Mouse (Mus musculus): ENCODE measurements at regions not wholly inside any gene's neighbourhood (a gene's known extent, or its start where the extent isn't known, plus 50 kb on each side); places are given as distances from the start of the nearest gene placed in this dataset.

DNA sequence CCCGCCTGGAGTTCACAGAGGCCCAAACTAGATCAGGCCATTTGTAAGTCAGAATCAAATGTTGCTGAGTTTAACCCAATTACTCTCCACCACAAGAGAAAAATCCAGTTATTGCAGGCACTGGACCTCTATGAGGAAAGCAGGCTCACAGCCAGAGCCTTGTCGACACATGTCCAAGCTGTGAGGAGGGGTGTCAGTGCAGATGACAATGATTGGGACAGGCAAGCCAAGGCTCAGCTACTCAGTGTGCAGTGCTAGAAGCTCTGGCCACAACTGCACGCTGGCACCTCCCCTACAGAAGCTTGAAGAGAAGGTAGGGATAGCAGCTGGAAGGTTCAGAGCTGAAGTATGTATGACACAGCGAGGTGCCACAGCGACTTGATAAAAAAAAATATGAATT lies 253.4 kb downstream of the Cog6 start:
- no peak for DNase-seq (ENCODE audit: extremely low spot score in 1 of 2, low spot score in 1 of 2)

- no peak for DNase-seq (ENCODE audit: extremely low spot score in 1 of 2, low spot score in 1 of 2)
Observed at GRCm38 (mm10) chr3:52762549-52762948, 254.5 kb downstream of the Cog6 start.

- DNase-seq (ENCODE audit: extremely low spot score in 1 of 2, low spot score in 1 of 2) = no peak
Observed at GRCm38 (mm10) chr3:52759846-52760245, 257.2 kb downstream of the Cog6 start.

- peak in 1 of 2 experiments; percentile 57 for DNase-seq (ENCODE audit: extremely low spot score in 1 of 2, low spot score in 1 of 2)
Observed at GRCm38 (mm10) chr3:52758561-52758960, 258.5 kb downstream of the Cog6 start.

- DNase-seq (ENCODE audit: extremely low spot score in 1 of 2, low spot score in 1 of 2) = no peak
Observed at GRCm38 (mm10) chr3:52756816-52757215, 260.2 kb downstream of the Cog6 start.

DNA sequence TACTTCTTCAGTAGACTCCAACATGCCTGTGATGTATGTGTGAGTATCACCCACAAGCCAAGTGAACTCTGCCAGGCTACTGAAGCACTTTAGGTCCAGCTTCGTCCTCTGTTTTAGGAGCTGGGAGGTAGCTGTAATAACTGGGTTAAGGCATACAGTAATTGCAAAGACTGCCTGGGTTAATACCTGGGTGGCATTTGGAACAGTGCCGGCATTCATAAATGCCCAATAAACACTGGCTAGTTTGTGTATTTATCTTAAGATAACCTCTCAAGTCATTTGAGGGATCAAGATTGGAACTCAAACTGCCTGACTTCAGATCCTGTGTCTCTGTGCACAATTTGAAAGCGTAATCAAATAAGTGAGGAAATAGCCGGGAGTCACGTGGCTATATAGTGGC lies 261.0 kb downstream of the Cog6 start:
- no peak for DNase-seq (ENCODE audit: extremely low spot score in 1 of 2, low spot score in 1 of 2)

DNA sequence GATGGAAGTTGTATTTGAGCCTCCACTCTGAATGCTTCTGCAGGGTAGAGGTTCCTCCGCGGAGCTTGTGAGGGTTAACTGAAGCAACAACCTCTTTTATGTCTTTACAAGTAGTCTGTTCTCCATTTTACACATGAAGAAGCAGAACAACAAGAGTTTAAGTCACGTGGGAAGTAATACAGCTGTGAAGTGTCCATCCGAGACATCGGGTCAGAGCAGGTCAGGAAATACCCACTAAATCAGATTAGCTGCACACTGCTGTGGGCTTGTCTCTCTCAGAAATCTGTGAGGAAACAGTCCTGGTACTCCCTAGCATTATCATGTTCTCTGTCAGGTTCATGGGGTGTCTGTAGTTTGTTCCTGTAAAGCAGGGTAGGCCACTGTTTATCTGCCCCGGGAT lies 262.1 kb downstream of the Cog6 start:
- no peak for DNase-seq (ENCODE audit: extremely low spot score in 1 of 2, low spot score in 1 of 2)

- no peak for DNase-seq (ENCODE audit: extremely low spot score in 1 of 2, low spot score in 1 of 2)
Observed at GRCm38 (mm10) chr3:52754401-52754800, 262.6 kb downstream of the Cog6 start.

GRCm38 (mm10) chr3:52746917-52747316 lies 270.1 kb downstream of the Cog6 start:
- DNase-seq (ENCODE audit: extremely low spot score in 1 of 2, low spot score in 1 of 2) = no peak

DNA sequence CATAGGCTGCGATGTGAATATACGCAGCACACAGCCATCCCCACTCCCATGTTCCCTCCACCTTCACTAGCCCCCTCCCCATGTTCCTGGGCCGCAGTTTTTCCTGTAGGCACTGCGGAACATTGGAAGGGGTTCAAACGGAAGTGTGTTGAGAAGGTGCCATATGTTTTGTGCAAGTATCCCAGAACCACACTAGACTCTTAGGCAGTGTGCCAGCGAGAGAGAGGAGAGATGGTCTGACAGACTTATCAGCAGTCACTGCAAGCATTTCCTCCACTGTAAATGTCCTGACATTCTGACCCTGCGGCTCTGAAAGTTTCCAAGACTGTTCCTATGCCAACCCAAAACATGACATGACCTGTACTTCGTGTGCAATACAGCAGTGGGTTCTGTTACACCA lies 272.7 kb downstream of the Cog6 start:
- DNase-seq (ENCODE audit: extremely low spot score in 1 of 2, low spot score in 1 of 2) = no peak

DNA sequence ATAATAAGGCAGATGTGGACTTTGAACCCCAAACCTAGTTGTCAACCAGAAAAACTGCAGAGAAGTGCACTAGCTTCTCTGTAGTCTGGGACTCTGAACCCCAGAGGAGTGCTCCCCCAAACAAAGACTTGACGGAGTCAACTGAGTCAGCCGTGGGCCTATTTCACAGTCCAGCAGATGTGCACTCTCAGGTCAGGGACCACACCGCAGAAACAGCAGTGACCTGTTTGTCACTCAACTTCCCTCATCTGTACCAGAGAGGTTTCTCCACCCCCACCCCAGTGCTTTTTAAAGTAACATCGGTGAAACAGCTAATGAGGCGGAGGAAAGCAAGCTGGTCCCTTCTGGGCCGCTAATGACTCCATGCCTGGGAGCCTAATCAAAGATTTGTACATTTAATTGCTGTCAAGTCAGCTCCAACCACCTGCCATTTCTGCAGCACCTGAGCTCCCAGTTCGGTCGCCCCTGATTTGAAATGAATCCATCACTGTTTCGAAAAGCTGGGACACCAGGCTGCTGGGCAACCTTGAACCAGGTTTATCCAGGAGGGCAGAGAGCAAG lies 276.5 kb downstream of the Cog6 start:
- no peak for DNase-seq (ENCODE audit: extremely low spot score in 1 of 2, low spot score in 1 of 2)

GRCm38 (mm10) chr3:52739526-52739925 lies 277.5 kb downstream of the Cog6 start:
- DNase-seq (ENCODE audit: extremely low spot score in 1 of 2, low spot score in 1 of 2) = no peak

DNA sequence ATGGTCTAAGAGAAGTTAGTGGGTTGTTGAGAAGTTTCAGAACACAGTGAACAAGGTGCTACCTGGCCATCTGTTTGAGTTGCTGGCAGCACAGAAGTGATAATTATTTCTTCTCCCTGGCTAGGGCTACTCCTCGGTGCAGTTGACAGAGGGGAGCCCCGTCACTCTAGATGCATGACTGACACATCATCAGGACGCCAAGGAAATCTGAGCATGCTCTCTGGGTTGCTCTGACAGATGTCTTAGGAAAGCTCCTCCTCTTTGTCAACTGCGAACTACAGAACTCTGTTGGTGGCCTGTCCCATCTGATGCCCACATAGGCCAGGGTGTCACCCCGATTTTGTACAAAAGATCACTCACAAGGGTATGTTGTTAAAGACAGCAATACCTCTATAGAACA lies 278.7 kb downstream of the Cog6 start:
- DNase-seq (ENCODE audit: extremely low spot score in 1 of 2, low spot score in 1 of 2) = no peak

DNA sequence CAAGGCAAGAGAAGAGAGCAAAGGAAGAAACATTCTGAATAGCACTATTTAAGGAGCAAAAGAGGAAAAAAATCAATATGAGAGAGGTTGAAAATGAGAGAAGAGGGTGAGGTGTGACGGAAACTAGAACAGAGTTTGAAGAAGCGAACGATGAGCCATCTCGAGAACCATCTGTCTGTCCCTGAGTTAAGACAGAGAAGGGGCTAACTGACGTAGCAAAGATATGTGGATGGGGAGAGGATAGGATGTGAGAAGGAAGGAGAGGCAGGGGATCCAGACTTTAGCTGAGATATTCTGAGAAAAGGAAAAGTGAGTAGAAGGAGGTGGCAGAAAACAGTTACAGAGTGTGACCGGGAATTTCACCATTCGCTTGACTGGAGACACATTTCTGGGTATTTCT lies 281.1 kb downstream of the Cog6 start:
- peak in 1 of 2 experiments; percentile 12 for DNase-seq (ENCODE audit: extremely low spot score in 1 of 2, low spot score in 1 of 2)

DNA sequence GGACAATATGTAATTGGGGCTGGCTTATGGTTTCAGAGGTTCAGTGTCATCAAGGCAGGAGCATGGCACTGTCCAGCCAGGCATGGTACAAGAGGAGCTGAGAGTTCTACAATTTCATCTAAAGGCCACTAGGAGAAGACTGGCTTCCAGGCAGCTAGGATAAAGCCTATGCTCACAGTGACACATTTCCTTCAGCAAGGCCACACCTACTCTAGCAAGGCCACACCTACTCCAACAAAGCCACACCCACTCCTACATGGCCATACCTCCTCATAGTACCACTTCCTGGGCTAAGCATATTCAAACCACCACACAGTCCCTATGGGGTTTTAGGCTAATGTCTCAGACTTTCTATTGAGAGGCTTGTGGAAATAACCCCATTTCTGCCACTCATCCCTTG lies 285.1 kb downstream of the Cog6 start:
- DNase-seq (ENCODE audit: extremely low spot score in 1 of 2, low spot score in 1 of 2) = no peak

GRCm38 (mm10) chr3:52731491-52731890 lies 285.5 kb downstream of the Cog6 start:
- no peak for DNase-seq (ENCODE audit: extremely low spot score in 1 of 2, low spot score in 1 of 2)

DNA sequence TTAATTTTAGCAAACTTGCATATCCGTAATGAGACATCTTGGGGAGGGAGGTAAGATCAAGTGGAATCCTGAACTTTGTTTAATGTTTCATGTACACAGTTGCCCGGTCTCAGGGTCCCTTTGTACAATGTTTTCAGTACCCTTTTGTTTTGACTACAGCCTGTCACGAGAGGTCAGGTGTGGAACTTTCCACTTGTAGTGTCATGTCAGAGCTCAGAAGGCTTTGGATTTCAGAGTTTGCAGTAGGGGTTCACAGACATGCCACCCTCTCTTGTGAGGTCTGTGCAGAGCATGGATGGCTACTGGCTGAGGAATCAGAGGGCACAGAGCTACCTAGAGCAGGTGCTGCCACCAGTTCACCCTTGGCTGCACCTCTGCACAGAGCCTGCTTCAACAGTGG lies 287.3 kb downstream of the Cog6 start:
- no peak for DNase-seq (ENCODE audit: extremely low spot score in 1 of 2, low spot score in 1 of 2)

GRCm38 (mm10) chr3:52728860-52729259 lies 288.2 kb downstream of the Cog6 start:
- DNase-seq (ENCODE audit: extremely low spot score in 1 of 2, low spot score in 1 of 2) = no peak

DNA sequence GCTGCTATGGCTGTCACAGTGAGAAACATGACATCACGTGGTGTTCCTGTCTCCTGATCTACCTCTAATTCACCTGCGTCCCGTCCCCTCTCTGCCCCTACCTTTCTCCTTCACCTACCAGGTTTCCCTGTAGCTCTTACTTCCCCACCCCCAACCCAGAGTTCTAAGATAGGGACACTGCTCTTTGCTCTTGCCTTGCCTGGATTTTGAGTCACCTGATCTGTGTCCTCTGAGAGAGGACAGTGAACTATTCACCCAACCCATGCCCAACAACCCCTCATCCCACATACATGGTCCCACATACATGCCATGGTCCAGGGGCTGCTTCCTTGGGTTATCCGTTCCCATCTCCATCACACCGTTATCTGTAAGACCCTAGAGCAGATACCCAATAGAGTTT lies 288.6 kb downstream of the Cog6 start:
- DNase-seq (ENCODE audit: extremely low spot score in 1 of 2, low spot score in 1 of 2) = no peak

- DNase-seq (ENCODE audit: extremely low spot score in 1 of 2, low spot score in 1 of 2) = no peak
Observed at GRCm38 (mm10) chr3:52724354-52724753, 292.7 kb downstream of the Cog6 start.

GRCm38 (mm10) chr3:52722946-52723345 lies 294.1 kb downstream of the Cog6 start:
- DNase-seq (ENCODE audit: extremely low spot score in 1 of 2, low spot score in 1 of 2) = no peak

GRCm38 (mm10) chr3:52719181-52719580 lies 297.9 kb downstream of the Cog6 start:
- no peak for DNase-seq (ENCODE audit: extremely low spot score in 1 of 2, low spot score in 1 of 2)

DNA sequence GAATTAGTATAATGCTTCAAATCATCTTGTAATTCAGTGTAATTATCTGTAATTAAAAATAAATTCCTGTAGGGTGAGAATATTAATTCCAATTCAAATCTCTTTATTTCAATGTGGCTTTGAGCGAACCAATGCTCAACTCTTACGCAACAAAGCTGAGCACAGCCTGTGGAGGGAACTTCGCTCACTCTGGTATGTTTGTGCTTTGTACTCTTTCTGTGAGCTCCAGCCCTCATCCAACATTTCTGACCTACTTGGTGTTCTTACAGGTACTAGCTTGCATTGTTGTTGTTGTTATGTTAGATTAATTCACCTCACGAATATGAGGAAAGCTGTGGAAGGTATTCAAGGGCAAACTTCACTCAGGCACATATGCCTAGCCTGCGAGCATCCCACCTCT lies 299.7 kb downstream of the Cog6 start:
- no peak for DNase-seq (ENCODE audit: extremely low spot score in 1 of 2, low spot score in 1 of 2)
